Mouse (Mus musculus): ENCODE results near the gene Atp5mpl.
"Not testable (repeated sequence)": the region's sequence is repeated elsewhere in the genome, so short reads cannot be mapped to it uniquely, and the experiment has no call there.

The Atp5mpl gene

GRCm38 (mm10) chr12:111951701-111952100 is 15.1 kb downstream of the Atp5mpl start:
- in situ Hi-C loops (cut with MboI; ENCODE audit: low sequenced_read_pairs), result loop anchor here (5.0 to 10.0 kb wide), 2 partner anchors 74 to 227 kb away; no protein-coding TSS in a partner anchor

GRCm38 (mm10) chr12:111950486-111950885 is 16.3 kb downstream of the Atp5mpl start:
- in situ Hi-C loops (cut with MboI; ENCODE audit: low sequenced_read_pairs), result loop anchor here (5.0 to 10.0 kb wide), 2 partner anchors 73 to 226 kb away; no protein-coding TSS in a partner anchor

- in situ Hi-C loops (cut with MboI; ENCODE audit: low sequenced_read_pairs), result no loop called here
Observed at GRCm38 (mm10) chr12:111946716-111947115, 20.1 kb downstream of the Atp5mpl start.

- in situ Hi-C loops (cut with MboI; ENCODE audit: low sequenced_read_pairs), result not testable (repeated sequence)
Observed at GRCm38 (mm10) chr12:111945765-111946655, 20.8 kb downstream of the Atp5mpl start.

GRCm38 (mm10) chr12:111945115-111945514 is 21.7 kb downstream of the Atp5mpl start:
- in situ Hi-C loops (cut with MboI; ENCODE audit: low sequenced_read_pairs), result no loop called here

GRCm38 (mm10) chr12:111944065-111944987 is 22.5 kb downstream of the Atp5mpl start:
- in situ Hi-C loops (cut with MboI; ENCODE audit: low sequenced_read_pairs), result not testable (repeated sequence)

- in situ Hi-C loops (cut with MboI; ENCODE audit: low sequenced_read_pairs), result no loop called here
Observed at GRCm38 (mm10) chr12:111943421-111944064, 23.2 kb downstream of the Atp5mpl start.

GRCm38 (mm10) chr12:111938623-111939177 is 28.1 kb downstream of the Atp5mpl start:
- in situ Hi-C loops (cut with MboI; ENCODE audit: low sequenced_read_pairs), result no loop called here

GRCm38 (mm10) chr12:111936706-111937550 is 29.8 kb downstream of the Atp5mpl start:
- in situ Hi-C loops (cut with MboI; ENCODE audit: low sequenced_read_pairs), result no loop called here

- in situ Hi-C loops (cut with MboI; ENCODE audit: low sequenced_read_pairs), result no loop called here
Observed at GRCm38 (mm10) chr12:111933971-111934370, 32.8 kb downstream of the Atp5mpl start.

- in situ Hi-C loops (cut with MboI; ENCODE audit: low sequenced_read_pairs), result no loop called here
Observed at GRCm38 (mm10) chr12:111933032-111933704, 33.6 kb downstream of the Atp5mpl start.

- in situ Hi-C loops (cut with MboI; ENCODE audit: low sequenced_read_pairs), result no loop called here
Observed at GRCm38 (mm10) chr12:111932513-111932912, 34.3 kb downstream of the Atp5mpl start.

GRCm38 (mm10) chr12:111931411-111932025 is 35.3 kb downstream of the Atp5mpl start:
- in situ Hi-C loops (cut with MboI; ENCODE audit: low sequenced_read_pairs), result no loop called here

- in situ Hi-C loops (cut with MboI; ENCODE audit: low sequenced_read_pairs), result no loop called here
Observed at GRCm38 (mm10) chr12:111928411-111928966, 38.3 kb downstream of the Atp5mpl start.

GRCm38 (mm10) chr12:111927338-111927737 is 39.4 kb downstream of the Atp5mpl start:
- in situ Hi-C loops (cut with MboI; ENCODE audit: low sequenced_read_pairs), result no loop called here

- in situ Hi-C loops (cut with MboI; ENCODE audit: low sequenced_read_pairs), result no loop called here
Observed at GRCm38 (mm10) chr12:111923117-111923516, 43.7 kb downstream of the Atp5mpl start.

- in situ Hi-C loops (cut with MboI; ENCODE audit: low sequenced_read_pairs), result no loop called here
Observed at GRCm38 (mm10) chr12:111920046-111920445, 46.7 kb downstream of the Atp5mpl start.

GRCm38 (mm10) chr12:111916514-111917217 is 50.1 kb downstream of the Atp5mpl start:
- in situ Hi-C loops (cut with MboI; ENCODE audit: low sequenced_read_pairs), result no loop called here
